Mouse (Mus musculus) spleen, adult 18-20 months (tissue): ENCODE measurements around the gene Impdh2.

Experiments
- DNase-seq, 2 experiments: peaks; one replicate each; pipeline ENCODE4 v3.0.0; 2022; ENCODE audit warnings: mixed read lengths in 2 of 2

Impdh2 gene

DNA sequence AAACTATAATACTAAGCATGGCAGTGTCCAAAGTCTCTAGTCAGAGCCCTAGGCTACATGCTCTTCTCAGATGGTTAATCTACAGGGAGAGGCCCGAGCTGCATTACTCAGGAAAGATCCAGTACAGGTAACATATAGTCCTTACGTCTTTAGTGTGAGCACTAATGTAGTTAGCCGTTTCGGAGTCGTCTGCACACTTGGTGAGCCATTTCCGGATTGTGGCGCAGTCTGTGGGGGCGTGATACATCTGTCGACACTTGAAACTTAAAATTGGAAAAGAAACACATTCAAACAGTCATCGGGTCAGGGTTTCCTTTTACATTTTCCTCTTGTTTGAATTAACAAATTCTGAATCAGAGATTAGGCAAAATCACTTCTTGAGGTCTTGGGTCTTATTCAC lies 51.4 kb downstream of the Impdh2 start:
- DNase-seq, result no peak
